Mouse (Mus musculus): ENCODE results near the gene H2-M10.3.
"Not testable (repeated sequence)": the region's sequence is repeated elsewhere in the genome, so short reads cannot be mapped to it uniquely, and the experiment has no call there.

H2-M10.3 gene

DNA sequence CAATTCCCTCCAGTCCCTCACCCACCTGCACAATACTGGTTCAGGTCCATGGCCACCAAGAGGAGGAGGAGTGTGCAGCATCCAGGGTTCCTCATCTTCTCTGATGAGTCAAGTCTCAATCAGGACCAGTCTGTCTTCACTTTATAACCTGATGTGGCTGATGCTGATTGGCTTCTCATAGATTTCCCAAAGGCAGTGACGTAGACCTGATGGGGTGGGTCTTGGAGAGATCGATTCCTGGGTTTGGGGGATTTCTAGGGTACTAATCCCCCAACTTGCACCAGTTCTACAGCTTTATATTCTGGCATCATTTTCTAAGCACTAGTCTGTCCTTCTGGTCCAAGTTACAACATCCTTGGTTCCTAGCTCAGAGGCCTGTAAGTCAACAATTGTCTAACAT is at the start of gene H2-M10.3:
Gene H2-M10.3 (minus strand): TSS at position 101 of the 400 bp plus-strand sequence.
- not testable (repeated sequence) for DNase-seq

DNA sequence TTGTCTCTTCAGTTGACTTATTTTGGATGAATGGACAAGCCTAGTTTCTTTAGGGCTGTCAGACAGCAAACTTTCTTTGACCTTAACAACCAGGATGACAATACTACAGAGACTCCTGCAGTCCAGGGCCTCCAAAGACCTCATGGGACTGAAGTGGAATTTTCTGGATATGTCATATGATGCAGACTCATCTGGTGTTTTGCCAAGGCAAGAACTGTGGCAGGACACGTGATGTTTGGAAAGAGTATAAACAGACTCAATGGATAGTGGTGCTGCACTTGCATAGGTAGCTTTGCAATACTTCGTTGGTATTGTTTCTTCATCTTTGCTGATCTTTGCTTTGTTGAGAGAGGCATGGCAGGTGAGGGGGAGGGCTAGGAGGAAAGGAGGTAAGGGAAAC is 49.2 kb upstream of the H2-M10.3 start:
- DNase-seq: no peak

DNA sequence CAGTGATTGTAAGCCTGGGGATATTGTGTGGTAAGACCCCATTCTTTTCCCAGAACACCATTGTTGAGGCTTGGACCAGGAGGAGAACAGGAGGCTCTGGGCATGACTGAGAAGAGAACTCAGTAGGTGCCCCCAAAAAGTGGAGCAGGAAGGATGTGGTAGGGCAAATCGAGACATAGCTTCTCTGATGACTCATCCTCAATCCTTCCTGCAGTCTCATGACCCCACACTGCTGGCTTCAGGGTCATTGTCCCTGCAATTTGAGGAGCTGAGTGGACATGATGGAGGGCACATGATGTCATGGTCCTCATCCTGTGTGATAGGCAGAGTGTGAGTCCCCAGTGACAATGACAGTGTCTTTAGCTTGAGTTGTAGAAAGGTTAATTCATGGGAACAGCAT is 47.2 kb upstream of the H2-M10.3 start:
- DNase-seq: no peak

DNA sequence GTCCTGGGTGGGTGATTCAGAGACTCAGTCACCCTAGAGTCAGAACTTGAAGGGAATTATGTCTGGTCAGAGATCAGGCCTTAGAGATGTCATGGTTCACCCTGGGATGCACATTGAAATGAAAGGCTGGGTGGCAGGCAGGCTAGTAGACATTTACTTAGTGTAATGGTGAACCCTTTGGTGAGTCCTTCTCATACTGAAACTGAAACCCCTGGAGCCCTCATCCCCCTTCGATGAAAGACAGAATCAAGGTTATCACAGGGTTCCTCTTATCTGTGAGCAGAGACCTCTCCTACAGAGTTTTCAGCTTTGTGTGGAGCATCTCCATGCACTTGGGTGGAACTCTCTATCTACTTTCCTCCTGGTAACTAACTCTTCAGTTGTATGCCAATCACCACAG is 46.1 kb upstream of the H2-M10.3 start:
- no peak for DNase-seq

DNA sequence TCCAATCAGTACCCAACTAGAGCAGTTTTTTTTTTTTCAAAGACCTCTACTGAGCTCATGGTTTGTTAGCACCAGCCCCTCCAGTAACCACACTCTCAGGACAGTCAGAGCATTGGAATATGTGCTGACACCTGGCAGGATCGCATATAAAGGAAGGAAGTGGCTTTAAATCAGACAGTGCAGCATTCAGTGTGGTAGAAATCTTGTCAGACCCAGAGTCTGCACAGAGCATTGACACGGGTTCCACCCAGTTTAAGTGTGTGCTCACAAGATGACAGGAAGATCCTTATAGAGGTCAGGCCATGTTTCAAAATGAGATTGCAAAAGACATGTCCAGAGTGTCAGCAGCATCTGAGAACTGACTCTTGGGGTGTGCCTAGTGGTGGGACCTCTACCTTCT is 21.7 kb upstream of the H2-M10.3 start:
- DNase-seq: no peak

DNA sequence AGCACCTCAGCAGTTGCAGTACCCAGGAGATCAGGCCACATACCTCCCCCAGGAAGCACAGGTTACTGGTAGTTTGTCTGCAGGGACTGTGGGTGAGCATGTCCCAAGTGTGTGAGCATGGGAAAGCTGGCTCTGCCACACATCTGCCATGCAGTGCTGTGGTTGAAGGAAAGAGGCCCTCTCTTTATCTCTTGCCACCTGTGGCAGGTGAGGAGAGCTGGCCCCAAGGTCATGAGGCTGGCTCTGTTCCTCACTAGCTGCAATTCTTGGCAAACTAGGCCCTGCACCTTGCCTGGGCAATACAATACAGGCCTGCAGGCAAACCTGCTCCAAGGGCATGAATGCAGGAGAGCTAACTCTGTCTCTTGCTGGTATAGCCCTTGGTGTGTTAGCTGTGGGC is 5.8 kb downstream of the H2-M10.3 start:
- not testable (repeated sequence) for DNase-seq

DNA sequence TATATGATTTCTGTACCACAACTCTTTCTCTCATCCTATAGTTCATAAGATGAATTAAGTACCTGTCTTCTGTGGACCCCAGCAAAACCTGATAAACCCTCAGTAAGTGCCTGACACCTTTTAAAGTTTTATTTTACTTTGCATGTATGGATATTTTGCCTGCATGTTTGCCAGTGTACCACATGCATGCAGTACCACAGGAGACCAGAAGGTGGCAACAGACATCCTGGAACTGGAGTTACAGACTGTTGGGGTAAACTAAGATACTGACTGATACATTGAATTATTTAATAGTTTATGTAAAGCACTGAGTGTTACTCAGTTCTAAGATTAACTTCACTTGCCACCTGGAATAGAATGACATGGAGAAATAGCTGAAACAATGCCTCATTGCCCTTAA is 10.7 kb downstream of the H2-M10.3 start:
- peak; percentile 62 for DNase-seq

DNA sequence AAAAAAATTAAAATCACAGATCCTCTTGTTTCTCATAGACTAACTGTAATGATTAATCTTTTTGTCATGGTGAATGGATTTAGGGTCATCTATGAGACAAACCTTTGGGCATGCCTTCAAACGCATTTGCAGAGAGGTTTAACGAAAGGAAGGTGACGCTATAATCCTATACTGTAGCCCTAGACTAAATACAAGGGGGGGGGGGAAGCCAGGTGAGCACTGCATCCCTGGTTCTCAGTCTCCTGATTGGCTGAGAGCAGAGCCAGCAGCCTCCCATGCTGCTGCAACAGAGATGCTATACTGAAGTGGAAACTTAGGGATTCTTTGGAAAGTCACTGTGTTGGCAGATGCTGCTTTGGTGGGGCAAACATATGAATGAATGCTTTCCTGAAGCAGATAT is 12.5 kb downstream of the H2-M10.3 start:
- DNase-seq: no peak

DNA sequence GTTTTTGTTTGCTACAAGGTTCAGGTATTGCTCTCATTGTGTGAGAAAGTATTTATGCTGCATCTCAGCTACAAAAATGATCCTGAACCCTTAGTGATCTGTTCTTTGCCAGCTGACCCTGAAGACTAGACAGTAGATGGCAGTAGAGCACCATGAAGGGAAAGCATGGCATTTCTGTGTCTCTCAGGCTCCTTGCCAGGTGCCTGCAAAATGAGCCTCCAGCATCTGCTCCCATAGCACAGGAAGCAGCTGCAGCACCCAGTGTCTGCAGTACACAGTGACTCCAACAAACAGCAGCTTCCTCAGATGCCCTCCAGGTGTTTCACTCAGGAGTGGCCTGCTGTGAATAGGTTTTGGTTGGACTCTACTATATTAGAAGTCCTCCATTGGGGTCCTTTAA is 12.9 kb downstream of the H2-M10.3 start:
- peak; percentile 67 for DNase-seq

DNA sequence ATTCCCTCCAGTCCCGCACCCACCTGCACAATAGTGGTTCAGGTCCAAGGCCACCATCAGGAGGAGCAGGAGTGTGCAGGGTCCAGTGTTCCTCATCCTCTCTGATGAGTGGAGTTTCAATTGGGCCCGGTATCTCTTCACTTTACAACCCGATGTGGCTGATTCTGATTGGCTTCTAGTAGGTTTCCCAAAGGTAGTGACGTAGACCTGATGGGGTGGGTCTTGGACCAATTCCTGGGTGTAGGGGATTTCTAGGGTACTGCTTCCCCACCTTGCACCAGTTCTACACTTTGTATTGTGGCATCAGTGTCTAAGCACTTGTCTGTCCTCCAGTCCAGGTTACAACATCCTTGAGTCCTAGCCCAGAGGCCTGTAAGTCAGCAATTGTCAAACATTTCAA is 42.2 kb downstream of the H2-M10.3 start, which contains the start of gene H2-M10.1:
Gene H2-M10.1 (minus strand): TSS at position 101 of the 400 bp plus-strand sequence.
- DNase-seq: no peak

DNA sequence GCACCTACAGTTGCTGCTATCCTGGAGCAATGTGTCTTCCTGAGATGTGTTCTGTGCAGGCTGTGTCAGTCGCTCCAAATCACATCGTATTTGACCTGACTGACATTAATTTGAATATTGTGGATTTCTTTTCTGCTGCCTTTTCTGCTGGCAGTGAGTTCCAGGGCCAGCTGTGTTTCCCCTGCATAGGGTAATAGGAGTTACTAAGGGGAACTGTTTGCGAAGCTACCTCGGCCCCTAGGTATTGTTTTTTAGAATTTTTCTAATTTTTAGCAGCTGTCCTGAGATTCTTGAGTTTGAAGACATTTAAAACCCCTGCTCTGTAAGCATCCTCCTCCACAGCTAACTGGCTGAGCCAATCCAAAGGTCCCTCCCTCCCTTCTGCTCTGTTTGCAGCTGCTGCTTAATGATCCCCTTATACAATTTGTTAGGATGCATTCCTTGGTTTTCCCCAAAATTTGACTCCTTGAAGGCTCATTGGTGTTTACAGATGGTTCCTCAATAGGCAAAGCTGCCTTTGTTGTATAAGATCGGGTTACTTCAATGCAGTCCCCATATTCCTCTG is 52.4 kb downstream of the H2-M10.3 start:
- no peak for DNase-seq

DNA sequence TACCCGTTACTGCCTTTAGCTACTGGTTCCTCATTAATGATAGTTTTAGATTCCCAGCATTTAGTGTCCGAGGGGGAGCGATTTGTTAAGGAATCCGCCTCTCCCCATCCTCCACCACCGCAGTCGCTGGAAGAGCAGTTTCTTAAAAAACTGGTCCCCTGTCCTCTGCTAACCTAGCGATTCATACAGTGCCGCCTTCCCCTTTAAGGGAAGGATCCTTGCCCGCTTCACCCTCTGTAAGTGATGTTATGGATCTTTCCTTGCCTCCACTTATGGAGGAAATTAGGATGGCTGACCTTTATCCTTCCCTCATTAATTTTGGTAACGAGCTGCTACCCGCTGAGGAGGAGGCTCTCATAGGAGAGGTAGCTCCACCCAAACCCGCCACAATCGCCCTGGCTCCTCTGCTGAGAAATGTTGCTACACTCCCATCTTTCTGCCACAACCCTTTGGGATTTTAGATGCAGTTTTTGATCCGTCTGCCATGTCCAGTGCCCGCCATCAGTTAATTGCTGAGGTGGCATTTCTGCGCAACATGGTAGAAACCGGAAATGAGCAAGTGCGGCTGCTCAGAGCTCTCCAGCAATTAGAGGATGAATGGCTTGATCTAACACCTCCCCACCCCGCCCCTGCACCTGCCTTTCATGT is 53.1 kb downstream of the H2-M10.3 start:
- peak; percentile 68 for DNase-seq

Measured in right cerebral cortex, postnatal 4 days (tissue).